Mouse (Mus musculus) sigmoid colon, adult 10 weeks (tissue): ENCODE measurements around the gene Tcp1. TPM values are rescaled to one million over a fixed set of nuclear protein-coding genes. Genes with fewer than 3 reads are reported as not detected.

ENCODE experiments used
- polyA plus RNA-seq: library from polyadenylated mRNA; stranded (reverse); fragments of 350-450 nt; fragmentation: Illumina TruSeq; extraction: RNeasy Lipid Tissue Mini Kit (QIAGEN cat#74804); gene quantifications from one replicate; pipeline ENCODE4 v1.2.3, GENCODE M21; 2014; ENCODE audit warnings: low read depth, low replicate concordance

Gene Tcp1
- polyA plus RNA-seq: 398 TPM

GRCm38 (mm10) chr17:12915488-12915880 lies at the start of gene Tcp1:
Gene Tcp1, plus strand, starts transcription at chr17:12915701.

GRCm38 (mm10) chr17:12868043-12868442 lies 47.5 kb upstream of the Tcp1 start, which contains the start of gene Mas1:
Gene Mas1, minus strand, starts transcription at chr17:12868143.

GRCm38 (mm10) chr17:12875734-12876133 lies 39.8 kb upstream of the Tcp1 start, which contains the start of gene Mrgprh:
Gene Mrgprh, plus strand, starts transcription at chr17:12876034.

GRCm38 (mm10) chr17:12909361-12910280 lies 5.9 kb upstream of the Tcp1 start, which contains the start of gene Pnldc1:
Gene Pnldc1, minus strand, starts transcription at chr17:12910230.

GRCm38 (mm10) chr17:12915881-12916583 lies 531 bp downstream of the Tcp1 start, which contains the start of gene Mrpl18:
Gene Mrpl18, minus strand, starts transcription at chr17:12916345.

GRCm38 (mm10) chr17:12940151-12940805 lies 24.8 kb downstream of the Tcp1 start, which contains the start of gene Acat3:
Gene Acat3, minus strand, starts transcription at chr17:12940600.

GRCm38 (mm10) chr17:12960331-12960873 lies 44.9 kb downstream of the Tcp1 start, which contains the start of gene Acat2:
Gene Acat2, minus strand, starts transcription at chr17:12960747.

Other genes starting within 250 kb of the Tcp1 start
- 4.5 TPM for gene Slc22a1, start 239.9 kb upstream of the Tcp1 start, polyA plus RNA-seq
- 16.6 TPM for gene Igf2r, start 146.0 kb upstream of the Tcp1 start, polyA plus RNA-seq
- gene Mas1, start 47.6 kb upstream of the Tcp1 start, polyA plus RNA-seq: not detected
- not detected for gene Mrgprh, start 39.7 kb upstream of the Tcp1 start, polyA plus RNA-seq
- gene Pnldc1, start 5.5 kb upstream of the Tcp1 start, polyA plus RNA-seq: not detected
- 98.0 TPM for gene Mrpl18, start 644 bp downstream of the Tcp1 start, polyA plus RNA-seq
- not detected for gene Acat3, start 24.9 kb downstream of the Tcp1 start, polyA plus RNA-seq
- gene Acat2, start 45.0 kb downstream of the Tcp1 start, polyA plus RNA-seq: 29.1 TPM
- 194 TPM for gene Wtap, start 78.5 kb downstream of the Tcp1 start, polyA plus RNA-seq
- 86.8 TPM for gene Sod2, start 91.1 kb downstream of the Tcp1 start, polyA plus RNA-seq
- not detected for gene Gpr31b, start 136.6 kb downstream of the Tcp1 start, polyA plus RNA-seq
- 0.25 TPM for gene Tcp10b, start 145.4 kb downstream of the Tcp1 start, polyA plus RNA-seq
- gene Unc93a, start 216.1 kb downstream of the Tcp1 start, polyA plus RNA-seq: not detected